Mouse (Mus musculus) telencephalon, adult 2 months (tissue): ENCODE results near the gene Slc35b4.

ENCODE experiments used
- DNase-seq: peaks from one replicate; pipeline ENCODE4 v3.0.0-alpha.2; 2011; ENCODE audit warnings: low read depth, low spot score

Slc35b4 gene

DNA sequence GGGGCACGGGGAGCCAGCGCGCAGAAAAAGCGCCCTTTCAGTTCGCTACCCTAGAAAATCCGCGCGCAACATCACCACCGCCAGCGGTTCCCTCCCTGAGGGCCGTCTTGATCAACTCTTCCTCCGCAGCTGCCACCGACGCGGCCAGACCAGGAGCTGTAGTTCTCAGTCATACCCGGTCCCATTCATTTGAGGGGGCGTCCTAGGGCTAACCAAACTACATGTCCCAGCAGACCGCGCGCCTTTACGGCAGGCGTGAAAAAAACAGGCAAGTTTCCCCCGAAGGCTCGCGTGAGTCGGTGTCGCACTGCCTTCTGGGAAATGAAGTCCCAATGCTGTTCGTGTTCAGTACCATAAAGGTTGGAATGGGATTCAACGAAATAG lies at the start of gene Slc35b4:
TSS of gene Slc35b4 (minus strand) at position 248 of the 384 bp plus-strand sequence.
- peak; percentile 98 for DNase-seq

DNA sequence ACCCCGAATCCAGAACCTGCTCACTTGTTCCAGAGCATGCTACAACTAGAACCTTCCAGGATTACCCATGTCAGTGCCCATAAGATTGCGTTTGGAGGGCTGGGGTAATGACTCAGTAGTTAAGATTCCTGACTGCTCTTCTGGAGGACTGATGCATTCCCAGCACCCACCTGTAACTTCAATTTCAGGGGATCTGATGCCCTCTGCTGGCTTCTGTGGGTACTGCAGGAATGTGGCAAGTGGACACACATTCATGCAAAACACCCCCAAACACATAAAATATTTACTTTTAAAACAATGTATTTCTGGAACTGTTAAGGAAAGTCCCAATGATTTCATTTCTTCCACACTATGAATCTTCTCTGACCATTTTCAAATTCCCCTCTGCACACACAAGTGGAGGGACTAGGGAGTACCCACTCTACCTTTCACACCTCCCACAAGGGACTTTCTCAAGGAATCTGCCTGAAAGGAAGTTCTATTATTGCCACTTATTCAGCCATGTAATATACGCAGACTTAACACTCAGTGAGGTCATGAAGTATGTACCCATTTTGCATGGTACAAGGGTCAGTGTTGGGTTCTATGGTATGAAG lies 48.2 kb upstream of the Slc35b4 start:
- DNase-seq: no peak

DNA sequence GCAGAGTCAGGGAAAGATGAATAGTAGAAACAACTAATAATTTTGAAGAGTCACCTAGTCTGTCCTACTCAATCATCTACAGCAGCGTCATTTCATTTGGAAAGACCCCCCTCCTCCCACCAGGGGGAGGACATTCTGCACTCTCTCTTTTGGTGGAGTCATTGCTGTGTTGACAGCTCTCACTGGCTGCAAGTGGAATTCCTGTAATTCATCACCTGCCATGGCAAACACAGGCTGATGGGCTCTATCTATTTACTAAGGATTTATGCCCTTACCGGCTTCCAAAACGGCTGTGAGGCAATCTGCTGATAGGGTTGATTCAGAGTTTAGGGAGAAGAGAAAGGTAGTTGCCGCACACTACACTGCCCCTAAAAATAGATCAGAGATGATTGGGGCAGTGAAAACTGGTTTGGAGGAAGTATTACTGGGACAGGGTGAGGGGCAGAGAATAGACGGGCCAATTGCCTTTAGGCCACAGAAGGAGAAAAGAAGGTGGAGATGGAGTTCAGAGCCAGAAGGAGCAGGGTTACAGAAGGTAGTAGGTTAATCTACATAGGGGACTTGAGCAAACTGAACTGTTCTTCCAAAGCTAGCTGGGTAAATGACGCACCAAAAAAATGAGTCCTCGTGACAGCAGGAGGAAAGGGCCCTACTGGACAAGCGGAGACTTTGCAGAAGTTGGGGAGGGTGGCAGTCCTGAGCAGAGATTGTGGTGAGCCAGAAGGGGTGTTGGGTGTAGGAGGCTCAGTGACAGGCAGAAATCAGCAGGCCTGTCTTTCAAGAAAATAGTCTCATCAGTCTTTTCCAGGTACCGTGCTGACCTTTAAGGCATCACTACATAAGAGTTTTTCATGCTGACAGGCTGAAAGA lies 39.8 kb upstream of the Slc35b4 start:
- no peak for DNase-seq

DNA sequence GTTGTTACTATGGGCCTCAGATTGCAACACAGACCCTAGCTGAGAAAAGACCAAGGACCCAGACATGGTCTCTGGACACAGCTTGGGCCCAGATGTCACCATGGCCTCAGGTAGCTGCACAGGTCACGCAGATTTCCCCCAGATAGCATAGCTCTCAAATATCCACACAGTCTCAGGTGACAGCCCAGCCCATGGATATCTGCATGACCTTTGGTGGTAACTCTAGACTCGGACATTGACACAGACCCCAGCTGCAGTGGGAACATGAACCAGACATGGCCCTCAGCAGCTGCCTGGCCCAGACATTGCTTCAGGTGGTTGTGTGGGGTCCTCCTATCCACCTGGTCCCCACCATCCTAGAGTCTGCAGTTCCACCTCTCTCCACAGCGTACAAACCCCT lies 28.8 kb upstream of the Slc35b4 start:
- DNase-seq: no peak

DNA sequence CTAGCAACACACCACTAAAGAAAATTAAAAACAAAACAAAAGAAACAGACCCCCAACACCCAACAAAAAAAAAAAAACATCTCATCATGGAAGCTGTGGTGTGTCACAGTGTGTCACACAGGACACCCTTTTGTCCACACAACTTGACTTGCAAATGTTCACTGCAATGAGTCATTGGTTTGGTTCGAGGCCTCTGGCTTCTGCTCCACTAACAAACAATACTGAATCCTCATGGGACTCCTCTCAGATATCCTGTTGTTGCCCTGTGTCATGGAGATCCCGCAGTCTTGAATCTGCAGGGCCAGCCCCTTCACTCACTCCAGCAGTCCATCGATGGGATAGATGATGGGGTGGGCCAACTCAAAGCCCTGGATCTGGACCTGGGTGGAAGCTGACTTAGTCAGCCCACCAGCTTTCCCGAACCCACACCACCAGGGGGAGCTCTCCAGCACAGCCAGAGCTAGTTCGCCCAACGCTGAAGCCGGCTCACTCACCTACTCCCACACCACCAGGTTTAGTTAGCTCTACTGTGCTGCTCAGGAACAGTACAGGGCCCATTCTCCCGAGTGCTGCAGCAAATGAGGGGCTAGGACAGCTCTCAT lies 28.2 kb upstream of the Slc35b4 start:
- DNase-seq: peak; percentile 21

DNA sequence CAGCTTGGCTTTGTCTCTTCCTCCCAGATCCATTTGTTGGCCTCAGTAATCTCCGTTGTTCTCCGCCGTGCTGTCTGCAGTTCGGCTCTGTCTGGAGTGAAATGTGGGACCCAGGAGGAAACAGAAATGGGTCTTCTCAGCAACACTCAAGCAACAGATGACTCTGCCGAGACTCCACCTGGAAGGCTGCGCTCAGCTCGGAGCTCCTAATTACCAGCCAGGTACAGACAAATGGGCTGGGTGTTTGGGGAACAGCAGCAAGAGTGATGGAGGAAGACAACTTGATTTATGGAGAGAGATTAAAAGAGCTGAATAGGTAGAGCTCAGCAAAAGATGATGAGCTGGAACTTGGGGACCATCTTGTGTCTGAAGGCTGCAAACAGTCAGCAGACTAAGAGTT lies 26.6 kb upstream of the Slc35b4 start:
- DNase-seq: no peak

DNA sequence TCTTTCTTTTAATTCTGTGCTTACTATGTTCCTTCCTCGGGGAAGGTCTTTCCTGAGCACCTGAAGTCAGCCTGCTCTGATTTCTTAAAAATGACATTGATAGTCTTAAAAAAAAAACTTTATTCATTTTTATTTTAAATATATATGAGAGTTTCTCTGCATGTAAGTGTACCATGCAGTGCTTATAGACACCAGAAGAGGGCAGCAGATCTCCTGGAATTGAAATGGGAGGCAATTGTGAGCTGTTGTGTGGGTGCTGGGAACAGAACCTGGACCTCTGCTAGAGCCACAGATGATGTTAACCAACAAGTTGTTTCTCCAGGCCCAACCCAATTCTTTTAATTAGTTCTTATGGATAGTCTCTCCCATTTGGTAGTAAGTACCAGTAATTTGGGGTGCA lies 18.1 kb upstream of the Slc35b4 start:
- DNase-seq: no peak

DNA sequence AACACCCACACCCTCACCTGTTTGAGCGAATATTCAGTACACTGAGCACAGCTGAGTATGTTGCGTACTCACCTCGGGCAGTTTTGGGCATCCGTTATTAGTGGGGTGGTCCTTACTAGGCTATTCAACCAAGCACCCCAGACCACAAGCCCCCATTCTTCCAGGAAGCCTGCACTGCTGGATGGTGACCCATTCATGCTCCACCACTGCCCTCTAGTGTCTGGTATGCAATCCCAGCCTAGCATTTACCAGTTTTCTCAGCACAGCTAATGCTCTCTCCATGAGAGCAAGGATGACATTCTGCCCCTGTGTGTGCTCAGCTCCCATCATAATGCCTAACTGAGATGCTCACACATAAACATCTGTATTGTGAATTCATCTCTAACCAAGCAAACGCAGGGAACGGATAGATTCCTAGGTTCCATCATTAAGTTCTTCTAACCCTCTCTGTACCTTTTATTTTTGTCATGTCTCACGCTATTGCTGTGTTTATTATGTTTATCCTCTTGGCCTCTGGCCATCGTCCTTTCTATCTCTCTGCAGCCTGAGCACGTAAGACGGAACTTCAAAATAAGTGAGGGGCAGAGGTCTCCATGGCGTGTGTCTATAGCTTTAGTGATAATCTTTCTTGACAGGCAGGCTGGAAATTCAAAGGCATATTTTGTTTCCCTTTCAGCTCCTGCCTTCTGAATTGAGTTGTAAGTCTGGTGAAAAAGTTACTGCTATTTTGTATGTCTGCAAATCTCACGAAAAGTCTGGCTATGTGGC lies 17.0 kb upstream of the Slc35b4 start:
- no peak for DNase-seq

DNA sequence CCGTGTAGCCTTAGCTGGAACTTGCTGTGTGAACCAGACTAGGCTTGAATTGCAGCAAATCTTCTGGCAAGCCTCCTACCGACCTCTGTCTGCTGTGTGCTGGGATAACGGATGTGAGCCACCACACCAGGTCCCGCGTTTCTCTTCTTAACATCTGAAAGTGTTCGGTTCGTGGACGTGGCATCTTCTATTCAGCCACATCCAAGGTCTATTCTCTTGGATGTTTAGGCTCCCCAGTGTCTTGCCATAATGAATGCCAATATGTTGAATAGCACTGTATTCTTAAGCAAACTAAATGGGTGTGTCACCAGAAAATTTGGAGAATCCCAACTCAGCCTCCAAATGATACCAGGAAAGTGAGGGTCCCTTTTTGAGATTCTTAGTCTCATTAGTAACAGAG lies 14.5 kb upstream of the Slc35b4 start:
- no peak for DNase-seq

DNA sequence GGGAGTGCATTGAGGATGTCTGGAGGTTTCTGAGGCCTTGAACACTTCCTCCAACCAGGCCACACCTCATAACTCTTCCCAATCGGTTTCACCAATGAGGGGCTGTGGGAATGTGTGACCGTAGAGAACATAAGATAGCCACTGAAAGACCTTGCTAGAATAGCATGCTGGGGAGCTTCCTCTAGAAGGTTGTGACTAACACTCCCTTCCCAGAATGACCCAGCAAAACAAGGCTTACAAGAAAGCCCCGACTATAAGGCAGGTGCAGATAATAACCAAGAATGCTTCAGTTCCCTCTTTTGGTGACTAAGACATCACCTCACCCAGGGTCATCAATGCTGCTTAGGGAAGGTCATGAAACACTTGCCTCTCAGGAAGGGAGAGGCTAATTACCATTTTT lies 12.6 kb upstream of the Slc35b4 start:
- DNase-seq: no peak

DNA sequence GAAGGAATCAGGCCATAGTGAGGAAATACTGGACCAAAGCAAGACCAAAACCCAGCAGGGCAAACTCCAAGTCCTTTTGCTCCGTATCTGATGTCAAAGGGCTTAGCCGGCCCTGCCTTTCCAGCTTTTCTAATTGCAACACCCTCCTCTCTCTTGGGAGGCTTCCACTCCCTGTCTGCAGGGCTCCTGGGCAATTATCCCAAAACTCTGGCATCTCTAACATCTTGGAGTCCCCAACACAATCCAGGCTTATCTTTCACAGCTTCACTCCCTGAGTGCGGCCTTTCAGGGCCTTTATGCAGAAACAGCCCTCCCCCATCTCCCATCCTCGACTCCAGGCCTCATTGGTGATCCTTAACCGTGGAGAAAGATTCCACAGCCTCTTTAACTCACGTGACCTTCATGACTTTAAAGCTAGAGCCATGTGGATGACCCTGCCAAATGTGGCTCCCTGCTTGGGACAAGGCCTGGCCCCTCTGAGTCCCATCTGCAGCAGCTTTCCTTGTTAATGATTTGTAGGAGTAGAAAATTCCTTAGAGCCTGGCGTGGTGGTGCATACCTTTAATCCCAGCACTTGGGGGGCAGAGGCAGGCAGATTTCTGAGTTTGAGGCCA lies 11.2 kb upstream of the Slc35b4 start:
- no peak for DNase-seq

DNA sequence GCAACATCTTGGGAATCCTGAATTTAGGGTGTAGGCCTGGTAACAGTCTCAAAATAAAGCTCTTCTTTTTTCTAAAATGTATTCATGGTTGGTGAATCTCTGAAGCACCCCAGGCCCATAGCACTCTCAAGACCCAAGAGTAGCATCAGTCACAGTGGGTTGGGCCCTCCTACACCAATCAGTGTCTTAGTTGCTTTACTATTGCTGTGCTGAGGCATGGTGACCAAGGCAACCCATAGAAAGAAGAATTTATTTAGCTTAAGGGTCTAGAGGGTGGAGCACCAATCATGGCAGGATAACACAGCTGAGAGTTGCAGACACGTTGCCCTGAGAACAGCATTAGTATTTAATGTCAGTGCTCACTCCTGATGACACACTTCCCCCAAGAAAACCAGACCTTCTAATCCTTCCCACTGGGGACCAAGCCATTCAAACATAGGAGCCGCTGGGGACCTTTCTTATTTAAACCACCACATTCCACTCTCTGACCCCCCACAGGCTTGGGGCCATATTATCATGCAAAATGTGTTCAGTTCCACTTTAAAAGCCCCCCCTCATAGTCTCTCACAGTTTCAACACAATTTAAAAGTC lies 10.5 kb upstream of the Slc35b4 start:
- DNase-seq: no peak

DNA sequence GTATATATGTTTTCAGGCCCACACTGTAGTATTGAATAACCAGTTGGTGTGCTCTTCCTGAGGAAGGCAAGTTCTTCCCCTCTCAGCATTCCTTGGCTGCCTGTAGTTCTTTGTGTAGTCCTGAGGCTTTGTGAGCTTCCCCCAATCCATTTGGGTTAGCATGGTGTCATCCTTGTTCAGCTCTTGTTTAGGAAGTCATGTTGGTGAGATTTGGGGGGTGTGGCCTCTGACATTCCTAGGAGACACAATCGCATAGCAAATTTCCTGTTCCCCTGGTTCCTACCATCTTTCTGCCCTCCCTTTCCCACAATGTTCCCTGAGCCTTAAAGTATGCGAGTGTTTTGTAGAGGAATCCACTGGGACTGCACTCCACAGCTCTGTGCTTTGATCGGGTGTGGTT lies 6.4 kb upstream of the Slc35b4 start:
- DNase-seq: no peak

DNA sequence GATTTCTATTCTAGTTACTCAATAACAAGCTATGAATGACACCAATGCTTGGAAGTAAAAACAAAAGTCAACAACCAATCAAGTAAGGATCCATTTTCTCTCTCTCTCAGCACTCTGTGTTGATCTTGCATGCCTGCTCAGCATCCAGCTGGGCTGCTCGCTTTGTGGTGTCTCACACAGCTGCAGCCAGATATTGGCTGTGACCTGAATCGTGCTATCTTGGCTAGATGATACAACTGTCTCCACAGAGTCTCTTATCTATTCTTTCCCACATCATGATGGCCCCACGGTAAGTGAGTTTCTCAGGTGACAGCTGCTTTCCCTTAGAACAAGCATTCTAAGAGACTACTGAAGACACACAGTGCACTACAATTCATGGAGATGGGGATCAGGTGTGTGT lies 5.0 kb upstream of the Slc35b4 start:
- DNase-seq: no peak

DNA sequence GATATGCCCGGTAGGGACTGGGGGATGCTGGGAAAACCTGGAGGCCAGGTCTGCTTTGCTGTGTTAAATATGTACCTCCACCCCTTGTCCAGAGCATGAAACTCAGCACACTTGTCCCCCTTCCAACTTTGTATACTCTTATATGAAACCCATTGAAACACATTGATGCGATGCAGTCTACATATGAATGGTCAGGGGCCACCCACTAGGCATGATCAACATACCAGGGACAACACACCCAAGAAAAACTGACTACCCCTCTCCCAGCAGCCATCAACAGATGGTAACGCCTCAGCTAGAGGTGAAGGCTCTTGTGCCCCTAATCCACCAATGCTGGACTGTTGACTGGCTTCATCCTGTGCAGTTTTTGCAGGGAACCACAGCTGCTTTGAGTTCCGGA lies 3.0 kb upstream of the Slc35b4 start:
- DNase-seq: no peak

DNA sequence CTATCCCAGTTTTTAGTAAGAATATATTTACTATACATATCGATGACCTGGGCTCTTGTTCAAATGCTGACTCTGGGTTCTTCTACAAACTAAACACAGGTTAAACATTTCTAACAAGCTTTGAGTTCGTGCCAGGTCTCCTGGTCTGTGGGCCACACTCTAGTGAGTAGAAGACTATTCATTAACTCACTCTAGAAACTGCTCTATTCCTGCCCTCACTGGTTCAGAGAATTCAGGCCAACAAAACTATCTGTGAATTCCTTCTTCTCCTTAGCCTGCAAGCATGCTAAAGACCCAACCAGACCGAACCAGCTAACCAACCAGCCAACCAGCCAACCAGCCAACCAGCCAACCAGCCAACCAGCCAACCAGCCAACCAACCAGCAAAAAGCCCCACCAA lies 2.1 kb upstream of the Slc35b4 start:
- DNase-seq: no peak

DNA sequence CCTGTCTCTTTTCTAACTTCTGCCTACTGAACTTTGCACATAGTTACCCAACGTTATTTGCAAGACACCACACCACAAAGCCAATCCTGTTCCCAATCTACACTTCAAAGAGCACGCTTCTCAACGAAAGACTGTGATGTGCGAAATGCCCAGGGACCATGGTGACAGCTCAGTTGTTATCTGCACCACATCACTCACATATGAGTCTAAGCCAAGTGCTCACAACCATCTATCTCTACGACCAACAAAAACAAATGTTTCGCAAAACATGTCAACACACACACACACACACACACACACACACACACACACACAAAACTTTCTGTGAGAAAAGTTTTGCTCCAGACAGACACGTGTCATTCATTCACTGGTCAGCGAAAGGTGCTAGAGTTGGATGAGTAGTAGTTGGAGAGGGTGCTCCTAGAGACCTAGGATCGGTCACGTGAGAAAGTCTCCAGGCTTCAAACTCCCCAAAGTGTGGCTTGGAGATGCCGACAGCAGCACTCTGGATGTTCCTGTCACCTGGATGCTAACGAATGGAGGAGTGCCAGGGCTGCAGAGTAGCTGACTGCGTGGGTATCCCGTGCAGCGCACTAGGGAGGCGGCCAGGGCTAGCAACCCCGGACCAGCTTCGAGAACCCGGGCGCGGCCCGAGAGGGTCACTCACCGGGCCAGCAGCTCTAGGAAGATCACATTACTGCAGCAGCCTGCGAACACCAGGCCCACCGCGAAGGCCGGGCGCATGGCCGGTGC lies 624 bp downstream of the Slc35b4 start:
- DNase-seq: no peak

DNA sequence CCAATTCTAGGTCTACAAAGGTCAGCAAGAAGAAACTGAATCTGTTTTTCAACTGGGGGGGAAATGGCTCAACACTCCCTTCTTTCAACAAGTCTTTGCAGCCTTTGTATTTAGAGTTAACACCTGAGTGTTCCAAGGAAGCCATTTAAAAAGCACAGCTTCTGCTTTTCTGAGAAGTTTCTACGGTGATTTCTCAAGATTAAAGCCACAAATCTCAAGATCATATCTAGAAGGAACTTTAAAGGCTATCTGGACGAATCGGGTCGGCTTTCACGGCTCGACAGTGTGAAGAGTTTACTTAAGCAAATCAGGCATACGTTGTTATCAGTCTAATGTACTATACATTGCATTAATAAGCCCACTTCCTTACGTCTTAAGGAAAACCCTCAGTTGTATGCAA lies 2.2 kb downstream of the Slc35b4 start:
- DNase-seq: no peak

DNA sequence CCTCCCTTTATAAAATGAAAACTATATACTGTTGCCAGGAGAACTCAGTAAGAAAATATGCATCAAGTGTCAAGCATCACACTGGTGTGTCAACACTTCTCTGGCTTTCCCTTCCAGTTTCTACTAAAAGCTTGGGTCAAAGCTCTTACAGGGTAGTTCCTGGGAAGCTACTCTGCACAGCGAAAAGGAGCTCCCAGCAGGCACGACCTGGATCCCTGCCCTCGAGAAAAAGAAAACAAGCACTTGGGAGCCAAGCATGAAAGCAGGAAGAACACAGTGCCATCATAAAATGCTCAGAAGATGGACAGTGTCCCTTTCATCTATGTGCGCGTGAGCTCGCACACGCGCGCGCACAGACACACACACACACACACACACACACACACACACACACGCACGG lies 3.7 kb downstream of the Slc35b4 start:
- DNase-seq: no peak

DNA sequence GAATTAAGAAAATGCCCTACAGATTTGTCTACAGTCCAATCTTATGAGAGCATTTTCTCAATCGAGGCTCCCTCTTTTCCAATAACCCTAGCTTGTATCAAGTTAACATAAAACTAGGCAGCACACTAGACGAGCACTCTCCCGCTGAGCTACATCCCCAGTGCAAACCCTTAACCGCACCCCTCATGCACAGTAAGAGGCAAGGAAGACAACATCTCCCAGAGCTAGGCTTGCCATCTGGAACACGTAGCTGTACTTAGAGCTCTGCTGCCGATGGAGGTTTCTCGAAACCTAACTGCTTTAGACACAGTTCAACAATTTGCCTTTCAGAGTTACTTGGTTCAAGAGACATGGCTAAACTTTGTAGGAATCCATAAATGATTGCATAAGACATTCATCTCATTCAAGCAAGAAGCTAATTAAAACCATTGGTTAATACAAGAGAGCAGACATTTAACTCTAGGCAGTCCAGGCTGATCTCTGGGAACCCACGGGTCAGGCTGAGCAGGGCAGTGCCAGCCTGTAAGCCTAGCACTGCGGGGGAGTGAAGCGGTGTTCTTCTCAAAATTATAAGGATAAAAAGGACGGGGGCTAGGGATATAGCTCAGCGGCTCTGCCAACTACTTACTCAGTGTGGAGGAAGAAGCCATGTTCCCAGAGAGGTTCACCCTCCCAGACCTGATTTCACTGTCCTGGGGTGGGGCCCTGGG lies 5.0 kb downstream of the Slc35b4 start:
- no peak for DNase-seq
